Mouse (Mus musculus) limb, embryonic 14.5 days (tissue): Measurements from ENCODE around the gene Arhgef5. TPM values are rescaled to one million over a fixed set of nuclear protein-coding genes. Genes with fewer than 3 reads are reported as not detected.

Experiments
- ATAC-seq: fragments of 200-750 bp; cut with Nextera tagmentation; 2 replicates; pipeline ENCODE4 v1.8.0; 2017; ENCODE audit warnings: low read depth, moderate number of reproducible peaks, moderate TSS enrichment; ENCODE audit not compliant: low FRiP score
- DNase-seq: peaks from one replicate; pipeline ENCODE4 v3.0.0-alpha.2; 2015; ENCODE audit warnings: low spot score
- H3K27ac ChIP-seq: fragments of 300-500 bp; sonication (generic); replicated peaks from 2 replicates; pipeline ENCODE4 v1.5.1; 2014; ENCODE audit warnings: low read depth, mild to moderate bottlenecking, low read length, moderate library complexity, mixed read lengths
- H3K27me3 ChIP-seq: fragments of 300-500 bp; sonication (generic); 2 replicates; pipeline ENCODE4 v1.6.1; 2014; ENCODE audit warnings: low read length, mixed read lengths; ENCODE audit not compliant: control insufficient read depth, insufficient read depth
- H3K36me3 ChIP-seq: fragments of 300-500 bp; sonication (generic); 2 replicates; pipeline ENCODE4 v1.6.1; 2014; ENCODE audit warnings: mild to moderate bottlenecking, low read length, moderate library complexity, mixed read lengths; ENCODE audit not compliant: control insufficient read depth, insufficient read depth
- H3K4me1 ChIP-seq: fragments of 300-500 bp; sonication (generic); 2 replicates; pipeline ENCODE4 v1.6.1; 2014; ENCODE audit warnings: antibody characterized with exemption, low read length, mixed read lengths; ENCODE audit not compliant: control insufficient read depth, insufficient read depth
- H3K4me2 ChIP-seq: fragments of 300-500 bp; sonication (generic); replicated peaks from 2 replicates; pipeline ENCODE4 v1.6.1; 2014; ENCODE audit warnings: low read depth, mild to moderate bottlenecking, low read length, moderate library complexity; ENCODE audit not compliant: severe bottlenecking
- H3K4me3 ChIP-seq: fragments of 300-500 bp; sonication (generic); replicated peaks from 2 replicates; pipeline ENCODE4 v1.5.1; 2014; ENCODE audit warnings: low read length
- H3K9ac ChIP-seq: fragments of 300-500 bp; sonication (generic); 2 replicates; pipeline ENCODE4 v1.6.1; 2014; ENCODE audit warnings: mild to moderate bottlenecking, low read depth, low read length, moderate library complexity; ENCODE audit not compliant: severe bottlenecking
- H3K9me3 ChIP-seq: fragments of 300-500 bp; sonication (generic); 2 replicates; pipeline ENCODE4 v1.6.1; 2016; ENCODE audit warnings: low read length; ENCODE audit not compliant: control insufficient read depth
- POLR2A ChIP-seq: fragments of 200-500 bp; IDR thresholded peaks from 2 replicates; pipeline ENCODE4 v1.8.0; 2012; ENCODE audit warnings: inconsistent platforms, mild to moderate bottlenecking, moderate library complexity, borderline replicate concordance; ENCODE audit not compliant: insufficient read depth, insufficient read length; ENCODE audit errors: extremely low read depth
- WGBS: fragments of 180-500 bp; shearing (Covaris S2); extraction: QIAGEN DNeasy Blood & Tissue Kit; methylation state at CpG from one replicate; pipeline ENCODE4 v1.1.7; 2014; 5-methylcytosine and 5-hydroxymethylcytosine counted together
- polyA plus RNA-seq, 2 experiments: library from polyadenylated mRNA; depleted of rRNA in 1 of 2; stranded (reverse) in 1 of 2; unstranded in 1 of 2; fragments of >200 nt; fragmentation: Nextera tagmentation in 1 of 2; extraction: Ambion mirVana in 1 of 2; gene quantifications; 2 replicates each; pipeline versions ENCODE4 v1.2.1 to v1.2.3; 2012 to 2014

Gene Arhgef5
- polyA plus RNA-seq, 2 experiments: 11.6 to 23.0 TPM

DNA sequence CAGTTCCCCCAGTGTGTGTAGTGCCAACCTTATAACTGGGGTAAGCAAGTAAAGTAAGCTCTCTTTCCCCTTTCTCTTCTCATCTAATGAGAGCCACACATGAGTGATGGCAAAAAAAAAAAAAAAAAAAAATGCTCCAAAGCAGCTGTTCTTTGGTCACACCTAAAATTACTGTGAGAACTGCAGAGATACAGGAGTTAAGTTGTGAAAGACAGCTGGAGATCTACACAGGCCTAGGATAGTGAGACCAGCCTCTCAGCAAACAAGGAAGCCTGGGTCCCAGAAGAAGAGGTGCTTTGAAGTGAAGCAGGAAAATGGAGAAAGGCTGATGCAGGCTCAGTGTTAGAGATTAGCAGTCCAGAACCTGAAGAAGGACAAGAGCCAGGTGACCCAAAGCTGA, 47.2 kb downstream of the Arhgef5 start:
- Histone ChIP-seq H3K4me1 (no peaks in the 10 kb centered on the region), H3K27me3 (no peaks in the 10 kb centered on the region), H3K4me2 (no peak overlapping the region), H3K9ac (no peak overlapping the region), H3K4me3 (no peak overlapping the region), H3K36me3 (no peaks in the 10 kb centered on the region), H3K27ac (no peak overlapping the region), H3K9me3 (no peaks in the 10 kb centered on the region)
- no peak for DNase-seq
- peak; percentile 71 for ATAC-seq
- no peak for TF ChIP-seq POLR2A

- 70% methylated on average over 8 of the region's 8 CpGs for WGBS
- no peak overlapping the region for H3K4me3 ChIP-seq
- DNase-seq (no peak), ATAC-seq (peak; percentile 50; the same call in 1 of the 2 replicates)
- H3K9ac ChIP-seq: no peak overlapping the region
- H3K36me3 ChIP-seq: no peaks in the 10 kb centered on the region
- no peak overlapping the region for H3K27ac ChIP-seq
- no peaks in the 10 kb centered on the region for H3K27me3 ChIP-seq
- TF ChIP-seq POLR2A: no peak
- no peaks in the 10 kb centered on the region for H3K4me1 ChIP-seq
- no peak overlapping the region for H3K4me2 ChIP-seq
- H3K9me3 ChIP-seq: no peaks in the 10 kb centered on the region
Observed at GRCm38 (mm10) chr6:43312961-43313656, 47.7 kb downstream of the Arhgef5 start.

DNA sequence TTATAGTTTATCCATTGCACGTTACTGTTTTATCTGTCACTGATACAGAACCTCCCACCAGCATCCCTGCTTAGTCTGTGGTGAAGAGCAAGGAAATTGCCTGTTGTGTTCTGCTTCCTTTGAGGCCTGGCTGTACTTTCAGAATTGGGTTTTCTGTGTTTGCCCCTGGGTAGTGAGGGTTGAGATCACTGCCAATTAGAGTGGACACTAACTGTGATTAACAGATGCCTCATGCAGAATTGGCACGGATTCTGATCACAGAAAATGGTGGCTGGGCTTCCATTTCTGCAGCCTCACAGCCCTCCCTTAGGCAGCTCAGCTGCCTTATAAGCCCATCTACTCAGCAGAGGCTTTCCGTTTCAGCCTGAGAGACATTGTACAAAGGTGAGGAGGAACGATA, 68.1 kb downstream of the Arhgef5 start:
- Histone ChIP-seq H3K9ac (no peak overlapping the region), H3K9me3 (no peaks in the 10 kb centered on the region), H3K36me3 (no peaks in the 10 kb centered on the region), H3K27me3 (no peaks in the 10 kb centered on the region), H3K4me2 (no peak overlapping the region), H3K4me3 (no peak overlapping the region), H3K4me1 (no peaks in the 10 kb centered on the region), H3K27ac (no peak overlapping the region)
- whole genome bisulfite sequencing: 68% methylated on average over 4 of the region's 4 CpGs
- TF ChIP-seq POLR2A: no peak
- ATAC-seq: no peak
- no peak for DNase-seq

DNA sequence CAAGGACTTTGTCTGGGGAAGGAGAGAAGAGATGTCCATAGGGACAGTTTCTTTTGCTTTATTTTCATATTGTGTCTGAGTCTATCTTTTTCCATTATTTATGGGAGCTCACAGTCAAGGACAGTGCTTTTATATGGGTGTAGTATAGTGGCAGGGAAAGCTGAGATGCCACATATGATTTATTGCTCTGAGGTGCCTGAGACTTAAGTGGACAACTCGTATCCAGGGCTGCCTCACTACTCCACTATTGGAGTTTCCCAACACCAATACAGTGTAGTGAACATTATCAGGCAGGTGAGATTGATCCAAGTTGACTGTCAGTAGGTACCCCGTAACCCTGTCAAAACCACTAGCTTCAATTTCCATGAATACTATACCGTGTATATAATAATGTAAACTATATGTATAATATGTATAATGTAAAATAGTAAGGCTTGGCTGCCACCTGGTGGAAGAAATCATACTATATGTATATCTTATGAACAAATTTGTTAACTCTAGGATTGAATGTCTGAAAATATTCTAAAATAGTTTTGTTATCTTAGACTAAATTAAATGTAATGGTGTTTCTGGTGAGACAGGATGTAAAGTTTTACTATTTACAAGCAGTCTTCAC, 70.3 kb downstream of the Arhgef5 start:
- DNase-seq (peak; percentile 63), ATAC-seq (no peak)
- TF ChIP-seq POLR2A: no peak
- H3K4me2 ChIP-seq: no peak overlapping the region
- H3K9ac ChIP-seq: no peak overlapping the region
- H3K27me3 ChIP-seq: no peaks in the 10 kb centered on the region
- H3K36me3 ChIP-seq: no peaks in the 10 kb centered on the region
- H3K4me3 ChIP-seq: no peak overlapping the region
- H3K27ac ChIP-seq: no peak overlapping the region
- no peaks in the 10 kb centered on the region for H3K4me1 ChIP-seq
- H3K9me3 ChIP-seq: no peaks in the 10 kb centered on the region
- WGBS: 79% methylated on average over 3 of the region's 3 CpGs

- WGBS: 36% methylated on average over 10 of the region's 10 CpGs
- no peaks in the 10 kb centered on the region for H3K36me3 ChIP-seq
Observed at GRCm38 (mm10) chr6:43337491-43337961, 72.1 kb downstream of the Arhgef5 start.

More at GRCm38 (mm10) chr6:43337491-43337961, 72.1 kb downstream of the Arhgef5 start:
- no peak for TF ChIP-seq POLR2A
- Histone ChIP-seq H3K27ac (no peak overlapping the region), H3K4me1 (no peaks in the 10 kb centered on the region), H3K4me2 (no peak overlapping the region), H3K27me3 (no peaks in the 10 kb centered on the region), H3K9me3 (no peaks in the 10 kb centered on the region), H3K4me3 (no peak overlapping the region), H3K9ac (no peak overlapping the region)
- DNase-seq (no peak), ATAC-seq (no peak)
